Mouse (Mus musculus): ENCODE measurements around the gene Ipmk.
"Not testable (repeated sequence)": the region's sequence is repeated elsewhere in the genome, so short reads cannot be mapped to it uniquely, and the experiment has no call there.

Gene Ipmk

GRCm38 (mm10) chr10:71371881-71372280 lies 24.3 kb downstream of the Ipmk start:
- DNase-seq (ENCODE audit: low spot score in 2 of 2), result no peak

- DNase-seq (ENCODE audit: low spot score in 2 of 2), result no peak
Observed at GRCm38 (mm10) chr10:71373706-71374105, 26.1 kb downstream of the Ipmk start.

- DNase-seq (ENCODE audit: low spot score in 2 of 2), result no peak
Observed at GRCm38 (mm10) chr10:71376014-71376413, 28.5 kb downstream of the Ipmk start.

GRCm38 (mm10) chr10:71380406-71380805 lies 32.8 kb downstream of the Ipmk start:
- DNase-seq (ENCODE audit: low spot score in 2 of 2), result no peak

- no peak for DNase-seq (ENCODE audit: low spot score in 2 of 2)
Observed at GRCm38 (mm10) chr10:71381471-71382033, 34.0 kb downstream of the Ipmk start.

GRCm38 (mm10) chr10:71382109-71382508 lies 34.5 kb downstream of the Ipmk start:
- no peak for DNase-seq (ENCODE audit: low spot score in 2 of 2)

GRCm38 (mm10) chr10:71382858-71383551 lies 35.4 kb downstream of the Ipmk start:
- DNase-seq (ENCODE audit: low spot score in 2 of 2), result no peak

- not testable (repeated sequence) for DNase-seq (ENCODE audit: low spot score in 2 of 2)
Observed at GRCm38 (mm10) chr10:71383552-71383924, 36.0 kb downstream of the Ipmk start.

- DNase-seq (ENCODE audit: low spot score in 2 of 2), result no peak
Observed at GRCm38 (mm10) chr10:71384159-71385044, 36.8 kb downstream of the Ipmk start.

- no peak for DNase-seq (ENCODE audit: low spot score in 2 of 2)
Observed at GRCm38 (mm10) chr10:71389311-71389710, 41.7 kb downstream of the Ipmk start.

- DNase-seq (ENCODE audit: low spot score in 2 of 2), result no peak
Observed at GRCm38 (mm10) chr10:71398383-71399145, 51.0 kb downstream of the Ipmk start.

GRCm38 (mm10) chr10:71399399-71399798 lies 51.8 kb downstream of the Ipmk start:
- no peak for DNase-seq (ENCODE audit: low spot score in 2 of 2)

GRCm38 (mm10) chr10:71399987-71400386 lies 52.4 kb downstream of the Ipmk start:
- DNase-seq (ENCODE audit: low spot score in 2 of 2), result no peak

GRCm38 (mm10) chr10:71400818-71401646 lies 53.5 kb downstream of the Ipmk start:
- DNase-seq (ENCODE audit: low spot score in 2 of 2), result no peak

GRCm38 (mm10) chr10:71403638-71404037 lies 56.1 kb downstream of the Ipmk start:
- no peak for DNase-seq (ENCODE audit: low spot score in 2 of 2)

GRCm38 (mm10) chr10:71405523-71406217 lies 58.1 kb downstream of the Ipmk start:
- no peak for DNase-seq (ENCODE audit: low spot score in 2 of 2)

GRCm38 (mm10) chr10:71409948-71410347 lies 62.4 kb downstream of the Ipmk start:
- DNase-seq (ENCODE audit: low spot score in 2 of 2), result no peak

GRCm38 (mm10) chr10:71413401-71413800 lies 65.8 kb downstream of the Ipmk start:
- DNase-seq (ENCODE audit: low spot score in 2 of 2), result no peak

- DNase-seq (ENCODE audit: low spot score in 2 of 2), result no peak
Observed at GRCm38 (mm10) chr10:71421531-71421930, 74.0 kb downstream of the Ipmk start.
